Mouse (Mus musculus) heart, embryonic 14.5 days (tissue): ENCODE results near the gene Urah. TPM values are rescaled to one million over a fixed set of nuclear protein-coding genes. Genes with fewer than 3 reads are reported as not detected.

Experiments
- ATAC-seq: fragments of 200-750 bp; cut with Nextera tagmentation; 2 replicates; pipeline ENCODE4 v1.8.0; 2017; ENCODE audit warnings: low read depth, moderate TSS enrichment; ENCODE audit not compliant: insufficient number of reproducible peaks, insufficient read depth, low FRiP score
- H3K27ac ChIP-seq, 2 experiments: fragments of 200-500 bp in 1 of 2; fragments of 300-500 bp in 1 of 2; sonication (generic) in 1 of 2; replicated peaks in 1 of 2; 2 replicates each; pipeline ENCODE4 v1.5.1; 2012 to 2014; ENCODE audit warnings: low read depth in 2 of 2, low read length in 2 of 2, control low read depth in 1 of 2, mild to moderate bottlenecking in 1 of 2, mixed read lengths in 1 of 2; ENCODE audit not compliant: control insufficient read depth in 1 of 2, insufficient read depth in 1 of 2
- H3K27me3 ChIP-seq: fragments of 300-500 bp; sonication (generic); 2 replicates; pipeline ENCODE4 v1.6.1; 2014; ENCODE audit warnings: mild to moderate bottlenecking, low read length, control low read depth; ENCODE audit not compliant: control insufficient read depth, insufficient read depth
- H3K36me3 ChIP-seq: fragments of 300-500 bp; sonication (generic); 2 replicates; pipeline ENCODE4 v1.6.1; 2014; ENCODE audit warnings: mild to moderate bottlenecking, control low read depth, low read length, mixed read lengths; ENCODE audit not compliant: control insufficient read depth, insufficient read depth
- H3K4me1 ChIP-seq, 2 experiments: fragments of 200-500 bp in 1 of 2; fragments of 300-500 bp in 1 of 2; sonication (generic) in 1 of 2; 2 replicates each; pipeline ENCODE4 v1.6.1; 2012 to 2014; ENCODE audit warnings: low read length in 2 of 2, control low read depth in 1 of 2, mixed read lengths in 1 of 2; ENCODE audit not compliant: control insufficient read depth in 2 of 2, insufficient read depth in 2 of 2
- H3K4me2 ChIP-seq: fragments of 300-500 bp; sonication (generic); 2 replicates; pipeline ENCODE4 v1.6.1; 2014; ENCODE audit warnings: mild to moderate bottlenecking, low read length
- H3K4me3 ChIP-seq, 2 experiments: fragments of 200-500 bp in 1 of 2; fragments of 300-500 bp in 1 of 2; sonication (generic) in 1 of 2; 2 replicates each; pipeline ENCODE4 v1.5.1; 2012 to 2014; ENCODE audit warnings: low read length in 2 of 2, mild to moderate bottlenecking in 2 of 2, control low read depth in 1 of 2, low read depth in 1 of 2, moderate library complexity in 1 of 2; ENCODE audit not compliant: control insufficient read depth in 1 of 2, insufficient read depth in 1 of 2
- H3K9ac ChIP-seq: fragments of 300-500 bp; sonication (generic); 2 replicates; pipeline ENCODE4 v1.6.1; 2014; ENCODE audit warnings: mild to moderate bottlenecking, low read length
- H3K9me3 ChIP-seq: fragments of 300-500 bp; sonication (generic); 2 replicates; pipeline ENCODE4 v1.6.1; 2016; ENCODE audit warnings: low read length, control low read depth; ENCODE audit not compliant: control insufficient read depth
- WGBS: fragments of 180-500 bp; shearing (Covaris S2); extraction: QIAGEN DNeasy Blood & Tissue Kit; methylation state at CpG from one replicate; pipeline ENCODE4 v1.1.7; 2014; 5-methylcytosine and 5-hydroxymethylcytosine counted together
- polyA plus RNA-seq: library from polyadenylated mRNA; unstranded; fragments of >200 nt; fragmentation: Nextera tagmentation; extraction: Ambion mirVana; gene quantifications from 2 replicates; pipeline ENCODE4 v1.2.1, GENCODE M21; 2014

The Urah gene
- polyA plus RNA-seq, 1 experiment from 2014 or later, result not detected

GRCm38 (mm10) chr7:140880865-140881515, 46.2 kb downstream of the Urah start:
- ATAC-seq, result no peak

GRCm38 (mm10) chr7:140881696-140882468, 47.1 kb downstream of the Urah start, which contains the start of the genes Psmd13 and Sirt3:
TSS of gene Psmd13 (plus strand) at chr7:140881968.
TSS of gene Sirt3 (minus strand) at chr7:140882309.
- peaks cover 3 to 9% of the 10 kb centered on the region in 2 experiments; a peak in 2 of 4 replicates for H3K4me1 ChIP-seq
- peak within 1 kb of the TSS; percentile 74 for H3K4me2 ChIP-seq
- H3K27ac ChIP-seq, result peak within 1 kb of the TSS; percentile 80 to 86
- H3K9ac ChIP-seq, result peak within 1 kb of the TSS; percentile 80
- H3K4me3 ChIP-seq, result peak within 1 kb of the TSS; percentile 76 to 96
- no peaks in the 10 kb centered on the region for H3K9me3 ChIP-seq
- under 1% methylated on average over 59 of the region's 59 CpGs for WGBS
- H3K36me3 ChIP-seq, result peaks cover 45% of the 10 kb centered on the region
- ATAC-seq, result peak; percentile 93
- H3K27me3 ChIP-seq, result no peaks in the 10 kb centered on the region

More at GRCm38 (mm10) chr7:140880865-140881515, 46.2 kb downstream of the Urah start:
- WGBS, result 10% methylated on average over 8 of the region's 8 CpGs
- Histone ChIP-seq H3K4me2 (peak overlapping the region; percentile 74), H3K27ac (peak overlapping the region; percentile 80 to 86), H3K9ac (peak overlapping the region; percentile 80), H3K4me3 (peak overlapping the region; percentile 76 to 96), H3K4me1 (peaks cover 3 to 9% of the 10 kb centered on the region in 2 experiments; a peak in 2 of 4 replicates), H3K27me3 (no peaks in the 10 kb centered on the region), H3K36me3 (peaks cover 45% of the 10 kb centered on the region), H3K9me3 (no peaks in the 10 kb centered on the region)

- H3K27ac ChIP-seq, result peak overlapping the region in 1 of 2 experiments; percentile 86; a peak in 2 of 4 replicates
- peaks cover 45% of the 10 kb centered on the region for H3K36me3 ChIP-seq
- no peaks in the 10 kb centered on the region for H3K27me3 ChIP-seq
- 0% methylated on average over 12 of the region's 12 CpGs for WGBS
- peaks cover 3 to 9% of the 10 kb centered on the region in 2 experiments; a peak in 2 of 4 replicates for H3K4me1 ChIP-seq
- H3K4me3 ChIP-seq, result peak overlapping the region; percentile 76 to 96
- peak overlapping the region; percentile 80 for H3K9ac ChIP-seq
- 0 out of 2 replicates have a peak, but pooled peaks have one; percentile 8 for ATAC-seq
- peak overlapping the region; percentile 74 for H3K4me2 ChIP-seq
- H3K9me3 ChIP-seq, result no peaks in the 10 kb centered on the region
Measured at GRCm38 (mm10) chr7:140882469-140882803, 47.6 kb downstream of the Urah start.

Other genes starting within 250 kb of the Urah start
- gene Olfr46, start 233.7 kb upstream of the Urah start, polyA plus RNA-seq, result not detected in 2 replicates
- not detected in 2 replicates for gene Olfr61, start 206.0 kb upstream of the Urah start, polyA plus RNA-seq
- not detected in 2 replicates for gene Olfr53, start 188.6 kb upstream of the Urah start, polyA plus RNA-seq
- gene Olfr539, start 175.1 kb upstream of the Urah start, polyA plus RNA-seq, result not detected in 2 replicates
- not detected in 2 replicates for gene Olfr45, start 153.1 kb upstream of the Urah start, polyA plus RNA-seq
- gene Olfr541, start 137.8 kb upstream of the Urah start, polyA plus RNA-seq, result not detected in 2 replicates
- gene Cyp2e1, start 71.3 kb upstream of the Urah start, polyA plus RNA-seq, result not detected in 2 replicates
- 0.31 TPM in 1 of 2 replicates, not detected in the other for gene Syce1, start 47.2 kb upstream of the Urah start, polyA plus RNA-seq
- gene Zfp941, start 12.8 kb upstream of the Urah start, polyA plus RNA-seq, result 0.75 and 0.86 TPM in 2 replicates
- gene Scgb1c1, start 10.5 kb downstream of the Urah start, polyA plus RNA-seq, result not detected in 2 replicates
- gene Odf3, start 12.8 kb downstream of the Urah start, polyA plus RNA-seq, result 0.12 TPM in 1 of 2 replicates, not detected in the other
- gene Gm45785, start 21.3 kb downstream of the Urah start, polyA plus RNA-seq, result not detected in 2 replicates
- gene Ric8a, start 21.9 kb downstream of the Urah start, polyA plus RNA-seq, result 40.5 and 42.8 TPM in 2 replicates
- gene Bet1l, start 22.6 kb downstream of the Urah start, polyA plus RNA-seq, result 35.0 and 39.5 TPM in 2 replicates
- gene Psmd13, start 47.0 kb downstream of the Urah start, polyA plus RNA-seq, result 55.4 and 120 TPM in 2 replicates
- gene Sirt3, start 47.3 kb downstream of the Urah start, polyA plus RNA-seq, result 48.4 and 57.2 TPM in 2 replicates
- gene Cox8b, start 65.4 kb downstream of the Urah start, polyA plus RNA-seq, result 375 and 378 TPM in 2 replicates
- gene Nlrp6, start 85.9 kb downstream of the Urah start, polyA plus RNA-seq, result not detected in 2 replicates
- 11.4 and 13.0 TPM in 2 replicates for gene Pgghg, start 106.4 kb downstream of the Urah start, polyA plus RNA-seq
- gene Ifitm5, start 115.3 kb downstream of the Urah start, polyA plus RNA-seq, result 0.65 and 0.82 TPM in 2 replicates
- gene Gm45717, start 120.9 kb downstream of the Urah start, polyA plus RNA-seq, result not detected in 2 replicates
- gene Ifitm2, start 121.0 kb downstream of the Urah start, polyA plus RNA-seq, result 615 and 692 TPM in 2 replicates
- 7.4 and 8.3 TPM in 2 replicates for gene Ifitm1, start 132.2 kb downstream of the Urah start, polyA plus RNA-seq
- gene Ifitm3, start 175.8 kb downstream of the Urah start, polyA plus RNA-seq, result 89.6 and 105 TPM in 2 replicates
- 0.43 and 0.97 TPM in 2 replicates for gene Ifitm6, start 182.9 kb downstream of the Urah start, polyA plus RNA-seq
- not detected in 2 replicates for gene Gm17387, start 194.1 kb downstream of the Urah start, polyA plus RNA-seq
- 0.27 and 0.66 TPM in 2 replicates for gene B4galnt4, start 226.1 kb downstream of the Urah start, polyA plus RNA-seq
- gene Pkp3, start 243.2 kb downstream of the Urah start, polyA plus RNA-seq, result 0.23 TPM in 1 of 2 replicates, not detected in the other